Mouse (Mus musculus): ENCODE measurements around the gene Lrrc59. TPM values are rescaled to one million over a fixed set of nuclear protein-coding genes. Genes with fewer than 3 reads are reported as not detected.
"Not testable (repeated sequence)": the region's sequence is repeated elsewhere in the genome, so short reads cannot be mapped to it uniquely, and the experiment has no call there.

The Lrrc59 gene
- polyA plus RNA-seq, 1 experiment from 2014 or later: 224 TPM

GRCm38 (mm10) chr11:94622162-94622561, 7.4 kb upstream of the Lrrc59 start:
- no peaks in the 10 kb centered on the region for H3K9me3 ChIP-seq (ENCODE audit: control insufficient read depth, low read length)
- H3K36me3 ChIP-seq (ENCODE audit: control insufficient read depth, insufficient read depth, low read length): no peaks in the 10 kb centered on the region
- DNase-seq (ENCODE audit: low spot score) (no peak), ATAC-seq (replicated peaks; ENCODE audit: low FRiP score) (no peak)
- 66% methylated on average over 2 of the region's 2 CpGs for WGBS
- no peak overlapping the region for H3K4me2 ChIP-seq
- no peaks in the 10 kb centered on the region for H3K27me3 ChIP-seq (replicated peaks; ENCODE audit: control insufficient read depth, insufficient read depth, low read length)
- no peak overlapping the region for H3K9ac ChIP-seq (ENCODE audit: low read depth, low read length)
- H3K4me1 ChIP-seq (replicated peaks; ENCODE audit: control insufficient read depth, insufficient read depth, low read length): no peaks in the 10 kb centered on the region
- H3K27ac ChIP-seq (ENCODE audit: low read depth, low read length): no peak overlapping the region
- H3K4me3 ChIP-seq (ENCODE audit: low read depth, low read length): no peak overlapping the region

- DNase-seq (ENCODE audit: low spot score): no peak
- Histone ChIP-seq H3K4me3 (ENCODE audit: low read depth, low read length) (peak overlapping the region; percentile 99), H3K4me2 (peak overlapping the region; percentile 96), H3K9me3 (ENCODE audit: control insufficient read depth, low read length) (no peaks in the 10 kb centered on the region), H3K27me3 (replicated peaks; ENCODE audit: control insufficient read depth, insufficient read depth, low read length) (no peaks in the 10 kb centered on the region), H3K36me3 (ENCODE audit: control insufficient read depth, insufficient read depth, low read length) (peaks cover 21% of the 10 kb centered on the region), H3K4me1 (replicated peaks; ENCODE audit: control insufficient read depth, insufficient read depth, low read length) (peaks cover 5% of the 10 kb centered on the region), H3K9ac (ENCODE audit: low read depth, low read length) (peak overlapping the region; percentile 96), H3K27ac (ENCODE audit: low read depth, low read length) (peak overlapping the region; percentile 71)
- 0% methylated on average over 28 of the region's 28 CpGs for WGBS
- ATAC-seq (replicated peaks; ENCODE audit: low FRiP score): peak; percentile 71
Observed at GRCm38 (mm10) chr11:94629884-94630198, 274 bp downstream of the Lrrc59 start.

- H3K27ac ChIP-seq (ENCODE audit: low read depth, low read length): peak overlapping the region; percentile 71
- no peaks in the 10 kb centered on the region for H3K9me3 ChIP-seq (ENCODE audit: control insufficient read depth, low read length)
- peak overlapping the region; percentile 96 for H3K9ac ChIP-seq (ENCODE audit: low read depth, low read length)
- H3K4me2 ChIP-seq: peak overlapping the region; percentile 96
- DNase-seq (ENCODE audit: low spot score): peak; percentile 52
- WGBS: 10% methylated on average over 26 of the region's 26 CpGs
- H3K4me1 ChIP-seq (replicated peaks; ENCODE audit: control insufficient read depth, insufficient read depth, low read length): peaks cover 5% of the 10 kb centered on the region
- H3K27me3 ChIP-seq (replicated peaks; ENCODE audit: control insufficient read depth, insufficient read depth, low read length): no peaks in the 10 kb centered on the region
- peaks cover 27% of the 10 kb centered on the region for H3K36me3 ChIP-seq (ENCODE audit: control insufficient read depth, insufficient read depth, low read length)
- peak overlapping the region; percentile 99 for H3K4me3 ChIP-seq (ENCODE audit: low read depth, low read length)
- 0 out of 2 replicates have a peak, but pooled peaks have one; percentile 9 for ATAC-seq (replicated peaks; ENCODE audit: low FRiP score)
Observed at GRCm38 (mm10) chr11:94630199-94631011, 838 bp downstream of the Lrrc59 start.

DNA sequence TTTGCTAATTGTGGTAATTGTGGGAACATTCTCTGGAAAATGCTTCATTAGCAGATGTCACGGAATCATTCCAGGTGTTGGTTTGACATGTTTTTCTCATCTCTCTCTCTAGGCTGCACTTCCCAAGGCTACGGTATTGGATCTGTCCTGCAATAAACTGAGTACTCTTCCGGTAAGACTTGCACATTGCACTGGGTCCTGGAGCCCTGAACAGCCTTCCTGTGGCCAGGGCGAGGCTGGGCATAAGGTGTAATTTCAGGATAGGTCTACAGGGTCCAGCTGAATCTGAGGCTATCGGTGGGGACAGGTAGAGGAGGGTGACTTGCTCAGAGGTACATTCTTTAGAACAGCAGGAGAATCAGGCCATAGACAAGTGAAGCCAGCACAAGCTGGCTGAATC, 2.4 kb downstream of the Lrrc59 start:
- no peak for DNase-seq (ENCODE audit: low spot score)
- WGBS: 95% methylated on average over 5 of the region's 5 CpGs
- Histone ChIP-seq H3K9me3 (ENCODE audit: control insufficient read depth, low read length) (no peaks in the 10 kb centered on the region), H3K4me3 (ENCODE audit: low read depth, low read length) (no peak overlapping the region), H3K4me2 (no peak overlapping the region), H3K9ac (ENCODE audit: low read depth, low read length) (no peak overlapping the region), H3K4me1 (replicated peaks; ENCODE audit: control insufficient read depth, insufficient read depth, low read length) (peaks cover 5% of the 10 kb centered on the region), H3K27me3 (replicated peaks; ENCODE audit: control insufficient read depth, insufficient read depth, low read length) (no peaks in the 10 kb centered on the region), H3K36me3 (ENCODE audit: control insufficient read depth, insufficient read depth, low read length) (peaks cover 37% of the 10 kb centered on the region), H3K27ac (ENCODE audit: low read depth, low read length) (no peak overlapping the region)
- no peak for ATAC-seq (replicated peaks; ENCODE audit: low FRiP score)

DNA sequence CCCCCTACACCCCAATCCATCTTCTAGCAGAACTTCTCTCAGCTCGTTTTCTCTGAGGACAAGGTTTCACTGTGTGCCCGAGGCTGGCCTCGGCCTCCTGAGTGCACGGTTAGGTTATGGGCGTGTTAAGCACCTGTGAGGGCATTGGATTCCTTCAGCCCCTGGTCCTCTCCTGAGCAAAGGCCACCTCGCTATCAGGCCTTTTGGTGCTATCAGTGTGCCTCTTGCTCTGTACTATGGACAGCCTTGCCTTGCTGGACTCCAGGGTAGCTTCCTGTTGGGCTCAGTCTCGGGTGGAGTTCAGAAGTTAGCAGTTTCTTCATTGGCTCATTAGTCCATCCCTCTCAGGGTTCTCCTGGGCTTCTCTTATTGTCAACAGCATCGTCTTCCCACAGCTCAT, 3.4 kb downstream of the Lrrc59 start:
- 91% methylated on average over 8 of the region's 8 CpGs for WGBS
- Histone ChIP-seq H3K4me2 (no peak overlapping the region), H3K9me3 (ENCODE audit: control insufficient read depth, low read length) (no peaks in the 10 kb centered on the region), H3K27me3 (replicated peaks; ENCODE audit: control insufficient read depth, insufficient read depth, low read length) (no peaks in the 10 kb centered on the region), H3K4me1 (replicated peaks; ENCODE audit: control insufficient read depth, insufficient read depth, low read length) (peaks cover 5% of the 10 kb centered on the region), H3K9ac (ENCODE audit: low read depth, low read length) (no peak overlapping the region), H3K36me3 (ENCODE audit: control insufficient read depth, insufficient read depth, low read length) (peaks cover 46% of the 10 kb centered on the region), H3K4me3 (ENCODE audit: low read depth, low read length) (no peak overlapping the region), H3K27ac (ENCODE audit: low read depth, low read length) (no peak overlapping the region)
- ATAC-seq (replicated peaks; ENCODE audit: low FRiP score): no peak
- no peak for DNase-seq (ENCODE audit: low spot score)

DNA sequence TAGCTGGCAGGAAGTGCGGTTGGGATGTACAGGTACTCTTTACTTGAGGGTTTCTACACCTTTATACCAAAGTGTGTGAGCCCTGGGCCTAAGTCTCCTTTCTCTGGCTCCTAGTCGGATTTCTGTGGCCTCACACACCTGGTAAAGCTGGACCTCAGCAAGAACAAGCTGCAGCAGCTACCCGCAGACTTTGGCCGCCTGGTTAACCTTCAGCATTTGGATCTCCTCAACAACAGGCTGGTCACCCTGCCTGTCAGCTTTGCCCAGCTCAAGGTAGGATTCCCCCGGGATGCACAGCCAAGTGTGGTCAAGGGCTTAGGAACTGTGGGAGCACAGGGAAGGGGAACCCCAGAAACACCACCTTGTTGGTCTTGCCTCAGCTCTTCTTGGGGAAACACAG, 4.9 kb downstream of the Lrrc59 start:
- Histone ChIP-seq H3K4me3 (ENCODE audit: low read depth, low read length) (no peak overlapping the region), H3K9me3 (ENCODE audit: control insufficient read depth, low read length) (no peaks in the 10 kb centered on the region), H3K4me2 (no peak overlapping the region), H3K4me1 (replicated peaks; ENCODE audit: control insufficient read depth, insufficient read depth, low read length) (peaks cover 5% of the 10 kb centered on the region), H3K27ac (ENCODE audit: low read depth, low read length) (no peak overlapping the region), H3K27me3 (replicated peaks; ENCODE audit: control insufficient read depth, insufficient read depth, low read length) (no peaks in the 10 kb centered on the region), H3K9ac (ENCODE audit: low read depth, low read length) (no peak overlapping the region), H3K36me3 (ENCODE audit: control insufficient read depth, insufficient read depth, low read length) (peaks cover 60% of the 10 kb centered on the region)
- ATAC-seq (replicated peaks; ENCODE audit: low FRiP score): no peak
- 88% methylated on average over 5 of the region's 5 CpGs for WGBS
- DNase-seq (ENCODE audit: low spot score): no peak

DNA sequence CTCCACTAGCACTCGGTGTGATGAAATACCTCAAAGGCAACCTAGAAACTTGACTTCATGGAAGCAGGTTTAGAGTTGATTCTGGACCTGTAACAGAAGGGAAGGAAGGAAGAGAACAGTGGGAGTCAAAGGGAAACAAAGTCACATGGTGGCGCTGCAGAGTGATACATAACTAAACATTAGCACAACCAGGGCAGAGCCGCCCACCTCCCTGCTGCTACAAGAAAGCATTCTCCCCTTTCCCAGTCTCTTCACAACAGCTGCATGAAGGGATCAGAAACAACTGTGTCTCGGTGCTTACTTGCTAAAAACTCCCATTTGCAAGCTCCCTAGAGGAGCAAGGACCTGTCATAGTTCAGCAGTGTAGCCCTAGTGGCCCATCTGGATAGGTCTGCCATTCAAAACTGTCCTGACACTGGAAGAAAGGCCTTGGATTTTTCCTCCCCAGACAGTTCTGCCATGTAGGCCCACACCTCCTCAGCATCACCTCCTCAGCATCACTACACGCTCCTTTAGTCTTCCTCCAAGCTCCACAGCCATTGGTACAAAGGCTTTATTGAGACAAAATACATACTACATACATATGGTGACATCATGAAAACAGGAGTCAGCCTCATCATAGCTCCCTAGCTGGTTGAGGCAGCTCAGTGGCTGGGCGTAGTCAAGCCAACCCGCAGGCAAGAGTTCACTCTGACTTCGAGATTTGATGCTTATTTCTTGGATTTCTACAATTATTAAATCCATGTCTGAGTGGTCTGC, 15.1 kb downstream of the Lrrc59 start:
- H3K4me2 ChIP-seq: no peak overlapping the region
- H3K4me1 ChIP-seq (replicated peaks; ENCODE audit: control insufficient read depth, insufficient read depth, low read length): no peaks in the 10 kb centered on the region
- DNase-seq (ENCODE audit: low spot score) (no peak), ATAC-seq (replicated peaks; ENCODE audit: low FRiP score) (no peak)
- H3K36me3 ChIP-seq (ENCODE audit: control insufficient read depth, insufficient read depth, low read length): peaks cover 66% of the 10 kb centered on the region
- H3K9ac ChIP-seq (ENCODE audit: low read depth, low read length): no peak overlapping the region
- H3K4me3 ChIP-seq (ENCODE audit: low read depth, low read length): no peak overlapping the region
- WGBS: 90% methylated on average over 8 of the region's 8 CpGs
- no peak overlapping the region for H3K27ac ChIP-seq (ENCODE audit: low read depth, low read length)
- no peaks in the 10 kb centered on the region for H3K27me3 ChIP-seq (replicated peaks; ENCODE audit: control insufficient read depth, insufficient read depth, low read length)
- H3K9me3 ChIP-seq (ENCODE audit: control insufficient read depth, low read length): no peaks in the 10 kb centered on the region

DNA sequence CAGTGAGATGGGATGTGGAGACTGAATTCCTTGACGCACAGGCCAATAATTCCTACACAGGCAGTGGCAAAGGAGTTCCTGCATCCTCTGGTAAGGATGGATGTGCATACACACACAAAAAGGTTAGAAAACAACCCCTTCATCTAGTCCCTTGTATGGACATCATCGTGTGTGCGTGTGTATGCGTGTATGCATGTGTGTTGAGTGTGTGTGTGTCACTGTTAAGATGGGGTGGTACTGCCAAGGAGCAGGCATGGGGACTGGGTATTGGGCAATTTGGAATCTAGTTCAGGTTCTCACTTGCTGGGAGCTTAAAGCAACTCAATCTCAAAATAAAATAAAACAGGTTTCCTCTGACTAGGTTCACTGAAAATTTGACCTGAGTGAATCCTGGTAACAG, 16.9 kb downstream of the Lrrc59 start:
- 92% methylated on average over 4 of the region's 4 CpGs for WGBS
- Histone ChIP-seq H3K4me2 (no peak overlapping the region), H3K4me1 (replicated peaks; ENCODE audit: control insufficient read depth, insufficient read depth, low read length) (no peaks in the 10 kb centered on the region), H3K4me3 (ENCODE audit: low read depth, low read length) (no peak overlapping the region), H3K9me3 (ENCODE audit: control insufficient read depth, low read length) (no peaks in the 10 kb centered on the region), H3K9ac (ENCODE audit: low read depth, low read length) (no peak overlapping the region), H3K27ac (ENCODE audit: low read depth, low read length) (no peak overlapping the region), H3K27me3 (replicated peaks; ENCODE audit: control insufficient read depth, insufficient read depth, low read length) (no peaks in the 10 kb centered on the region), H3K36me3 (ENCODE audit: control insufficient read depth, insufficient read depth, low read length) (peaks cover 53% of the 10 kb centered on the region)
- DNase-seq (ENCODE audit: low spot score): no peak
- ATAC-seq (replicated peaks; ENCODE audit: low FRiP score): no peak

- not testable (repeated sequence) for H3K9me3 ChIP-seq (ENCODE audit: control insufficient read depth, low read length); H3K9ac ChIP-seq (ENCODE audit: low read depth, low read length); H3K4me3 ChIP-seq (ENCODE audit: low read depth, low read length); H3K4me2 ChIP-seq; ATAC-seq (replicated peaks; ENCODE audit: low FRiP score); H3K4me1 ChIP-seq (replicated peaks; ENCODE audit: control insufficient read depth, insufficient read depth, low read length); H3K27me3 ChIP-seq (replicated peaks; ENCODE audit: control insufficient read depth, insufficient read depth, low read length); DNase-seq (ENCODE audit: low spot score); H3K27ac ChIP-seq (ENCODE audit: low read depth, low read length)
- WGBS: 93% methylated on average over 5 of the region's 7 CpGs
- H3K36me3 ChIP-seq (ENCODE audit: control insufficient read depth, insufficient read depth, low read length): peaks cover 21% of the 10 kb centered on the region
Observed at GRCm38 (mm10) chr11:94651241-94651640, 21.7 kb downstream of the Lrrc59 start.
